Mouse (Mus musculus) olfactory bulb, adult 2 months (tissue): ENCODE data around the gene Bcl7a.

Experiments used
- CTCF ChIP-seq: fragments of 200-500 bp; IDR thresholded peaks from 2 replicates; pipeline ENCODE4 v1.5.1; 2012; ENCODE audit warnings: low read depth, mild to moderate bottlenecking, low read length, moderate library complexity; ENCODE audit not compliant: insufficient read depth
- POLR2A ChIP-seq: fragments of 200-500 bp; IDR thresholded peaks from 2 replicates; pipeline ENCODE4 v1.6.1; 2012; ENCODE audit warnings: mild to moderate bottlenecking, low read depth, low read length, moderate library complexity; ENCODE audit not compliant: insufficient read depth

- no peak for TF ChIP-seq POLR2A
- no peak for TF ChIP-seq CTCF
These were observed 32.3 kb downstream of the Bcl7a start for GRCm38 (mm10) chr5:123375793-123376452.
